Mouse (Mus musculus) ES-E14 (cell line): Measurements from ENCODE around the gene Olfr954.

ENCODE experiments used
- HCFC1 ChIP-seq: IDR thresholded peaks from 2 replicates; pipeline ENCODE4 v1.6.1; 2012; ENCODE audit warnings: low read length, inconsistent platforms, borderline replicate concordance; ENCODE audit not compliant: insufficient read depth
- MAFK ChIP-seq: IDR thresholded peaks from 2 replicates; pipeline ENCODE4 v1.6.1; 2014; ENCODE audit warnings: mild to moderate bottlenecking, low read depth, low read length, inconsistent platforms; ENCODE audit not compliant: insufficient read depth

- TF ChIP-seq MAFK (no peak), HCFC1 (no peak)
These were observed 37.4 kb downstream of the Olfr954 start, which contains the start of gene Olfr44 for GRCm38 (mm10) chr9:39493895-39494294.
